ENCODE assay signal across 8 mouse cellular contexts in the genomic region with DNA sequence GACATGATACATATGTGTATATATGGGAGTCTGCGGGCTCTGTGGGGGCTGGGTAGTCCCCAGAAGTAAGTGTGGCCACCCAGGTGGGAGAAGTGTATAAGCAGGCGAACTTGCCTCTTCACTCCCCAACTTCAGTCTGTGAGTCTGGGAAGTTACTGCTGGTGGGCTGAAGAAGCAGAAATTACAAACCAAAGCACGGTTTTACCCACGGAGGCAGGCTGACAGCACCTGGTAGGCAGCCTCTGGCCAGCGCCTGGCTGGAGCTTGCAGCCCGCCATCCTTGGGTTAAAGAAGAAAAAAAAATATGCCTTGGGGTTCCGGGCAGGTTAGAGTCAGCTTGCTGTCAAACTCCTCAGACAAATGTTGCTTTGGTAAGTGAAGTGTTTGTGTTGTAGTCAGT.
A peak's percentile ranks its signal among the peaks of the same experiment; 100 is the strongest.
DNase-seq lines count a peak whose midpoint lies in the region; ATAC-seq and TF ChIP-seq lines count a peak whose summit lies in the region.

No protein-coding gene starts in this region.

- H3K4me2 ChIP-seq in liver, embryonic 13.5 days, result peak overlapping the region; percentile 79

- H3K4me3 ChIP-seq in testis, adult 2 months (ENCODE audit: control insufficient read depth, low read depth, low read length), result peak overlapping the region; percentile 21; the same call in 1 of the 2 replicates
- H3K4me3 ChIP-seq in liver, embryonic 13.5 days (replicated peaks), result peak overlapping the region; percentile 63

- peaks cover 32% of the 10 kb centered on the region for H3K4me1 ChIP-seq in testis, adult 2 months (ENCODE audit: control insufficient read depth, insufficient read depth, low read length)
- H3K4me1 ChIP-seq in liver, embryonic 13.5 days (replicated peaks), result peaks cover 33% of the 10 kb centered on the region

- H3K9ac ChIP-seq in liver, embryonic 13.5 days, result peak overlapping the region; percentile 60; the same call in 1 of the 2 replicates

- TF ChIP-seq POLR2A in testis, adult 2 months (IDR thresholded peaks at IDR 0.05; ENCODE audit: control insufficient read depth, low read depth, low read length), result no peak

- 23% methylated on average over 7 of the region's 7 CpGs for WGBS in liver, embryonic 13.5 days (ENCODE audit: insufficient replicate concordance)

- H3K9me3 ChIP-seq in liver, embryonic 13.5 days (replicated peaks), result no peaks in the 10 kb centered on the region

- ATAC-seq in liver, embryonic 13.5 days (ENCODE audit: low read depth), result no peak

- DNase-seq in adrenal gland, adult (ENCODE audit: inconsistent age in 2 of 2, low spot score in 1 of 2), result peak; percentile 43 to 83
- no peak for DNase-seq in adrenal gland, postnatal 25 days
- no peak for DNase-seq in testis, postnatal 10 days (ENCODE audit: low spot score)
- no peak for DNase-seq in liver, embryonic 13.5 days
- DNase-seq in thymus, postnatal 4 days, result peak; percentile 45
- DNase-seq in cerebellum, adult 11-12 months, result no peak
- DNase-seq in urinary bladder, adult 18-20 months (ENCODE audit: low spot score in 2 of 2), result no peak

- TF ChIP-seq CTCF in testis, adult 2 months (IDR thresholded peaks at IDR 0.05; ENCODE audit: control insufficient read depth, insufficient read depth, insufficient replicate concordance, low read depth, low read length), result no peak

- no peak overlapping the region for H3K27ac ChIP-seq in testis, adult 2 months (ENCODE audit: control insufficient read depth, insufficient read depth, low read depth, low read length)
- no peak overlapping the region for H3K27ac ChIP-seq in liver, embryonic 13.5 days

- no peaks in the 10 kb centered on the region; the same call in 1 of the 2 replicates for H3K27me3 ChIP-seq in testis, adult 2 months (ENCODE audit: control insufficient read depth, insufficient read depth, low read length)
- H3K27me3 ChIP-seq in liver, embryonic 13.5 days, result peaks cover 54% of the 10 kb centered on the region

- H3K36me3 ChIP-seq in testis, adult 2 months (ENCODE audit: control insufficient read depth, insufficient read depth, low read length), result no peaks in the 10 kb centered on the region
- no peaks in the 10 kb centered on the region for H3K36me3 ChIP-seq in liver, embryonic 13.5 days

Comparison
In these comparisons a context has a peak if more than half of its experiments do, and no peak if none do; other contexts are left out.
1. DNase-seq: peak in adrenal gland, adult (2 of 2) and thymus, postnatal 4 days (single experiment); none in adrenal gland, postnatal 25 days (single experiment), testis, postnatal 10 days (single experiment), liver, embryonic 13.5 days (single experiment), cerebellum, adult 11-12 months (single experiment) and urinary bladder, adult 18-20 months (0 of 2).